Mouse (Mus musculus) limb, embryonic 15.5 days (tissue): Measurements from ENCODE around the gene Zc3h4. TPM values are rescaled to one million over a fixed set of nuclear protein-coding genes. Genes with fewer than 3 reads are reported as not detected.

ENCODE experiments used
- ATAC-seq: fragments of 200-750 bp; cut with Nextera tagmentation; 2 replicates; pipeline ENCODE4 v1.8.0; 2017; ENCODE audit warnings: low read depth, moderate TSS enrichment; ENCODE audit not compliant: insufficient number of reproducible peaks, low FRiP score, low TSS enrichment
- H3K27ac ChIP-seq: fragments of 300-500 bp; sonication (generic); 2 replicates; pipeline ENCODE4 v1.5.1; 2015; ENCODE audit warnings: moderate library complexity, mild to moderate bottlenecking, inconsistent platforms
- H3K27me3 ChIP-seq: fragments of 300-500 bp; sonication (generic); 2 replicates; pipeline ENCODE4 v1.6.1; 2015; ENCODE audit warnings: inconsistent platforms
- H3K36me3 ChIP-seq: fragments of 300-500 bp; sonication (generic); 2 replicates; pipeline ENCODE4 v1.6.1; 2015; ENCODE audit warnings: inconsistent platforms
- H3K4me1 ChIP-seq: fragments of 300-500 bp; sonication (generic); 2 replicates; pipeline ENCODE4 v1.6.1; 2015; ENCODE audit warnings: inconsistent platforms
- H3K4me2 ChIP-seq: fragments of 300-500 bp; sonication (generic); 2 replicates; pipeline ENCODE4 v1.6.1; 2015; ENCODE audit warnings: mild to moderate bottlenecking, inconsistent platforms
- H3K4me3 ChIP-seq: fragments of 300-500 bp; sonication (generic); 2 replicates; pipeline ENCODE4 v1.5.1; 2015; ENCODE audit warnings: mild to moderate bottlenecking, inconsistent platforms
- H3K9ac ChIP-seq: fragments of 300-500 bp; sonication (generic); 2 replicates; pipeline ENCODE4 v1.6.1; 2015; ENCODE audit warnings: inconsistent platforms
- H3K9me3 ChIP-seq: fragments of 300-500 bp; sonication (generic); 2 replicates; pipeline ENCODE4 v1.6.1; 2016; ENCODE audit warnings: inconsistent platforms
- WGBS: fragments of 180-500 bp; shearing (Covaris S2); methylation state at CpG from one replicate; pipeline ENCODE4 v1.1.7; 2015; 5-methylcytosine and 5-hydroxymethylcytosine counted together
- polyA plus RNA-seq: library from polyadenylated mRNA; unstranded; fragments of >200 nt; fragmentation: Nextera tagmentation; extraction: Ambion mirVana; gene quantifications from 2 replicates; pipeline ENCODE4 v1.2.1, GENCODE M21; 2015

The Zc3h4 gene
- polyA plus RNA-seq, 1 experiment from 2014 or later = 14.1 TPM

- 24% methylated on average over 21 of the region's 21 CpGs for WGBS
- no peaks in the 10 kb centered on the region for H3K9me3 ChIP-seq
- H3K36me3 ChIP-seq = no peaks in the 10 kb centered on the region
- peak overlapping the region; percentile 86 for H3K4me3 ChIP-seq
- peak overlapping the region; percentile 81 for H3K4me2 ChIP-seq
- peaks cover 40% of the 10 kb centered on the region for H3K4me1 ChIP-seq
- peak overlapping the region; percentile 82 for H3K27ac ChIP-seq
- peak overlapping the region; percentile 100 for H3K9ac ChIP-seq
- no peaks in the 10 kb centered on the region for H3K27me3 ChIP-seq
- no peak for ATAC-seq
Measured at GRCm38 (mm10) chr7:16402968-16403948, 2.5 kb downstream of the Zc3h4 start.

- H3K36me3 ChIP-seq = no peaks in the 10 kb centered on the region
- WGBS = 78% methylated on average over 3 of the region's 3 CpGs
- peaks cover 32% of the 10 kb centered on the region for H3K4me1 ChIP-seq
- peak overlapping the region; percentile 95 for H3K27ac ChIP-seq
- peak overlapping the region; percentile 34 for H3K4me2 ChIP-seq
- H3K9me3 ChIP-seq = no peaks in the 10 kb centered on the region
- peak overlapping the region; percentile 18; the same call in 1 of the 2 replicates for H3K4me3 ChIP-seq
- H3K9ac ChIP-seq = no peak overlapping the region
- ATAC-seq = no peak
- H3K27me3 ChIP-seq = no peaks in the 10 kb centered on the region
Measured at GRCm38 (mm10) chr7:16404315-16405072, 3.8 kb downstream of the Zc3h4 start.

- Histone ChIP-seq H3K27ac (peak overlapping the region; percentile 95), H3K4me1 (peaks cover 32% of the 10 kb centered on the region), H3K27me3 (no peaks in the 10 kb centered on the region), H3K9me3 (no peaks in the 10 kb centered on the region), H3K36me3 (no peaks in the 10 kb centered on the region), H3K4me2 (peak overlapping the region; percentile 34), H3K4me3 (peak overlapping the region; percentile 18; the same call in 1 of the 2 replicates), H3K9ac (no peak overlapping the region)
- 40% methylated on average over 2 of the region's 2 CpGs for WGBS
- ATAC-seq = no peak
Measured at GRCm38 (mm10) chr7:16405073-16405455, 4.4 kb downstream of the Zc3h4 start.

GRCm38 (mm10) chr7:16405516-16406351 is 5.0 kb downstream of the Zc3h4 start:
- Histone ChIP-seq H3K9ac (no peak overlapping the region), H3K4me3 (peak overlapping the region; percentile 18), H3K27ac (peak overlapping the region; percentile 95), H3K4me2 (peak overlapping the region; percentile 34), H3K36me3 (0 out of 2 replicates have a peak, but pooled peaks cover 3% of the 10 kb centered on the region), H3K27me3 (no peaks in the 10 kb centered on the region), H3K9me3 (no peaks in the 10 kb centered on the region), H3K4me1 (peaks cover 32% of the 10 kb centered on the region)
- WGBS = 50% methylated on average over 11 of the region's 11 CpGs
- ATAC-seq = no peak

GRCm38 (mm10) chr7:16406978-16407377 is 6.3 kb downstream of the Zc3h4 start:
- Histone ChIP-seq H3K4me1 (peaks cover 32% of the 10 kb centered on the region), H3K9me3 (no peaks in the 10 kb centered on the region), H3K4me2 (no peak overlapping the region), H3K9ac (no peak overlapping the region), H3K27ac (0 out of 2 replicates have a peak overlapping the region, but pooled peaks have one; percentile 22), H3K27me3 (no peaks in the 10 kb centered on the region), H3K4me3 (no peak overlapping the region), H3K36me3 (0 out of 2 replicates have a peak, but pooled peaks cover 3% of the 10 kb centered on the region)
- ATAC-seq = no peak
- 91% methylated on average over 3 of the region's 3 CpGs for WGBS

GRCm38 (mm10) chr7:16411100-16411499 is 10.4 kb downstream of the Zc3h4 start:
- Histone ChIP-seq H3K4me2 (no peak overlapping the region), H3K36me3 (peaks cover 9% of the 10 kb centered on the region; the same call in 1 of the 2 replicates), H3K27ac (no peak overlapping the region), H3K4me1 (peaks cover 12% of the 10 kb centered on the region), H3K4me3 (no peak overlapping the region), H3K27me3 (no peaks in the 10 kb centered on the region), H3K9ac (no peak overlapping the region), H3K9me3 (no peaks in the 10 kb centered on the region)
- 87% methylated on average over 5 of the region's 5 CpGs for WGBS
- ATAC-seq = no peak

GRCm38 (mm10) chr7:16412220-16412896 is 11.6 kb downstream of the Zc3h4 start:
- ATAC-seq = no peak

GRCm38 (mm10) chr7:16412930-16413329 is 12.2 kb downstream of the Zc3h4 start:
- Histone ChIP-seq H3K4me2 (no peak overlapping the region), H3K36me3 (peaks cover 27% of the 10 kb centered on the region), H3K4me3 (no peak overlapping the region), H3K9ac (no peak overlapping the region), H3K27ac (no peak overlapping the region), H3K4me1 (peaks cover 8% of the 10 kb centered on the region; the same call in 1 of the 2 replicates), H3K9me3 (no peaks in the 10 kb centered on the region), H3K27me3 (no peaks in the 10 kb centered on the region)
- no peak for ATAC-seq
- WGBS = 66% methylated on average over 2 of the region's 2 CpGs

More at GRCm38 (mm10) chr7:16412220-16412896, 11.6 kb downstream of the Zc3h4 start:
- Histone ChIP-seq H3K9ac (no peak overlapping the region), H3K27me3 (no peaks in the 10 kb centered on the region), H3K9me3 (no peaks in the 10 kb centered on the region), H3K4me3 (no peak overlapping the region), H3K4me2 (no peak overlapping the region), H3K36me3 (peaks cover 21% of the 10 kb centered on the region), H3K27ac (no peak overlapping the region), H3K4me1 (peaks cover 8% of the 10 kb centered on the region; the same call in 1 of the 2 replicates)
- WGBS = 87% methylated on average over 8 of the region's 8 CpGs

- H3K4me3 ChIP-seq = no peak overlapping the region
- no peaks in the 10 kb centered on the region for H3K9me3 ChIP-seq
- no peak overlapping the region for H3K9ac ChIP-seq
- H3K36me3 ChIP-seq = peaks cover 51% of the 10 kb centered on the region
- 83% methylated on average over 3 of the region's 3 CpGs for WGBS
- H3K27ac ChIP-seq = peak overlapping the region; percentile 11; the same call in 1 of the 2 replicates
- H3K27me3 ChIP-seq = no peaks in the 10 kb centered on the region
- H3K4me2 ChIP-seq = no peak overlapping the region
- no peak for ATAC-seq
- H3K4me1 ChIP-seq = peaks cover 8% of the 10 kb centered on the region; the same call in 1 of the 2 replicates
Measured at GRCm38 (mm10) chr7:16415426-16415825, 14.7 kb downstream of the Zc3h4 start.

- Histone ChIP-seq H3K27me3 (no peaks in the 10 kb centered on the region), H3K4me1 (peaks cover 6% of the 10 kb centered on the region; the same call in 1 of the 2 replicates), H3K4me3 (no peak overlapping the region), H3K36me3 (peaks cover 67% of the 10 kb centered on the region), H3K4me2 (no peak overlapping the region), H3K9me3 (no peaks in the 10 kb centered on the region), H3K9ac (no peak overlapping the region), H3K27ac (no peak overlapping the region)
- 81% methylated on average over 10 of the region's 10 CpGs for WGBS
- ATAC-seq = no peak
Measured at GRCm38 (mm10) chr7:16417141-16417771, 16.5 kb downstream of the Zc3h4 start.
